15 mouse cellular contexts compared by ENCODE assay signal in the genomic region with DNA sequence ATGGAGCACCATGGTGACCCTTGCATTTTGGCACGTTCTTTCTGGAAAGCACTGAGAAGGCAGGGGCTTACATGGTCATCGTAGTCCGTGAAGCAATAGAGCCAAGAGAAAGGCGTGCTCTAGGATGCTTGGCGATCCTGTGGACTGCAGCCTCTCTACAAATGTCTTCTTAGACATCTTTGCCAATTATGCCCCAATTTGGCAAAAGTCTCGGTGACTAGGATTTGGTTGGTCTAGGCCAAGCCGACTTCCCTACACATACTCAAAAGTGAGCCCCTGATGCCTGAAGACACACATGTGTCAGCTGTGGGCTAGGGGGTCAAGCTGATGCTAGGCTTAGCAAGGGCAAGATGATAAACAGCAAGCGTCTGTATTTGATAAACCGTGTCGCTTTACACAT.
A peak's percentile ranks its signal among the peaks of the same experiment; 100 is the strongest.
DNase-seq lines count a peak whose midpoint lies in the region; ATAC-seq and TF ChIP-seq lines count a peak whose summit lies in the region.
"Had no signal": no experiment of that assay in that cellular context is flagged by ENCODE, and none has a peak within 500 bp of the region (broad histone marks: within the 10 kb centered on the region; RNA-seq: fewer than 3 reads in every experiment).

No protein-coding gene starts in this region.

- H3K27ac ChIP-seq in forebrain, embryonic 10.5 days: no peak overlapping the region
- no peak overlapping the region for H3K27ac ChIP-seq in forebrain, postnatal 0 days (ENCODE audit: low read depth, low read length)
- no peak overlapping the region for H3K27ac ChIP-seq in intestine, embryonic 15.5 days
- H3K27ac ChIP-seq in intestine, postnatal 0 days (ENCODE audit: low read depth, low read length): no peak overlapping the region
- H3K27ac ChIP-seq in midbrain, embryonic 15.5 days: no peak overlapping the region
- H3K27ac ChIP-seq in midbrain, embryonic 13.5 days: no peak overlapping the region
- no peak overlapping the region for H3K27ac ChIP-seq in intestine, embryonic 16.5 days (ENCODE audit: low read length)
- H3K27ac ChIP-seq: liver, embryonic 14.5 days had no signal

- no peak for ATAC-seq in forebrain, postnatal 0 days
- peak; percentile 16; the same call in 1 of the 2 replicates for ATAC-seq in intestine, embryonic 15.5 days
- no peak for ATAC-seq in intestine, postnatal 0 days
- 0 out of 2 replicates have a peak, but pooled peaks have one; percentile 18 for ATAC-seq in midbrain, embryonic 15.5 days (replicated peaks)
- no peak for ATAC-seq in midbrain, embryonic 13.5 days
- 0 out of 2 replicates have a peak, but pooled peaks have one; percentile 6 for ATAC-seq in intestine, embryonic 16.5 days

- H3K9ac ChIP-seq in forebrain, postnatal 0 days: no peak overlapping the region
- H3K9ac ChIP-seq in intestine, embryonic 15.5 days: no peak overlapping the region
- H3K9ac ChIP-seq in intestine, postnatal 0 days (ENCODE audit: low read depth, low read length): no peak overlapping the region
- H3K9ac ChIP-seq in midbrain, embryonic 15.5 days: no peak overlapping the region
- no peak overlapping the region for H3K9ac ChIP-seq in midbrain, embryonic 13.5 days (replicated peaks)
- no peak overlapping the region for H3K9ac ChIP-seq in intestine, embryonic 16.5 days (ENCODE audit: low read depth, low read length)
- H3K9ac ChIP-seq: heart, embryonic 15.5 days; hindbrain, embryonic 12.5 days; liver, embryonic 14.5 days had no signal

- peaks cover 54% of the 10 kb centered on the region for H3K4me1 ChIP-seq in forebrain, embryonic 10.5 days
- H3K4me1 ChIP-seq in forebrain, postnatal 0 days (ENCODE audit: insufficient read depth): no peaks in the 10 kb centered on the region
- peaks cover 27% of the 10 kb centered on the region for H3K4me1 ChIP-seq in intestine, embryonic 15.5 days (replicated peaks)
- peaks cover 9% of the 10 kb centered on the region; the same call in 1 of the 2 replicates for H3K4me1 ChIP-seq in intestine, postnatal 0 days (replicated peaks; ENCODE audit: control insufficient read depth, insufficient read depth, low read length)
- peaks cover 13% of the 10 kb centered on the region for H3K4me1 ChIP-seq in midbrain, embryonic 15.5 days
- peaks cover 20% of the 10 kb centered on the region for H3K4me1 ChIP-seq in midbrain, embryonic 13.5 days (replicated peaks)
- peaks cover 27% of the 10 kb centered on the region for H3K4me1 ChIP-seq in intestine, embryonic 16.5 days (ENCODE audit: control insufficient read depth, insufficient read depth, low read length)

- H3K9me3 ChIP-seq in forebrain, embryonic 10.5 days: no peaks in the 10 kb centered on the region
- no peaks in the 10 kb centered on the region for H3K9me3 ChIP-seq in forebrain, postnatal 0 days (ENCODE audit: low read length)
- H3K9me3 ChIP-seq in intestine, embryonic 15.5 days: no peaks in the 10 kb centered on the region
- H3K9me3 ChIP-seq in intestine, postnatal 0 days (ENCODE audit: control insufficient read depth): no peaks in the 10 kb centered on the region
- no peaks in the 10 kb centered on the region for H3K9me3 ChIP-seq in midbrain, embryonic 15.5 days
- no peaks in the 10 kb centered on the region for H3K9me3 ChIP-seq in midbrain, embryonic 13.5 days
- H3K9me3 ChIP-seq in intestine, embryonic 16.5 days (ENCODE audit: control insufficient read depth, low read length): no peaks in the 10 kb centered on the region
- H3K9me3 ChIP-seq: heart, embryonic 15.5 days; hindbrain, embryonic 12.5 days had no signal

- WGBS in forebrain, embryonic 10.5 days: 80% methylated on average over 10 of the region's 10 CpGs
- 80% methylated on average over 10 of the region's 10 CpGs for WGBS in forebrain, postnatal 0 days
- 78% methylated on average over 10 of the region's 10 CpGs for WGBS in intestine, embryonic 15.5 days
- 88% methylated on average over 10 of the region's 10 CpGs for WGBS in intestine, postnatal 0 days
- 78% methylated on average over 10 of the region's 10 CpGs for WGBS in midbrain, embryonic 15.5 days
- 78% methylated on average over 10 of the region's 10 CpGs for WGBS in midbrain, embryonic 13.5 days
- 80% methylated on average over 10 of the region's 10 CpGs for WGBS in intestine, embryonic 16.5 days

- no peak for DNase-seq in forebrain, embryonic 10.5 days (ENCODE audit: extremely low spot score, low spot score)
- DNase-seq in forebrain, postnatal 0 days: no peak
- DNase-seq in kidney, adult 8-10 months: no peak
- DNase-seq: liver; thymus, adult 18-20 months; thymus, postnatal 36 days had no signal

- H3K4me3 ChIP-seq in forebrain, embryonic 10.5 days: peak overlapping the region; percentile 34; the same call in 1 of the 2 replicates
- no peak overlapping the region for H3K4me3 ChIP-seq in forebrain, postnatal 0 days (ENCODE audit: low read depth, low read length)
- H3K4me3 ChIP-seq in intestine, embryonic 15.5 days (replicated peaks): no peak overlapping the region
- no peak overlapping the region for H3K4me3 ChIP-seq in intestine, postnatal 0 days (ENCODE audit: low read depth, low read length)
- H3K4me3 ChIP-seq in midbrain, embryonic 15.5 days: no peak overlapping the region
- no peak overlapping the region for H3K4me3 ChIP-seq in midbrain, embryonic 13.5 days (replicated peaks)
- no peak overlapping the region for H3K4me3 ChIP-seq in intestine, embryonic 16.5 days (ENCODE audit: low read length)
- H3K4me3 ChIP-seq: hindbrain, embryonic 12.5 days had no signal

- no peak for TF ChIP-seq CTCF in forebrain, postnatal 0 days (IDR thresholded peaks at IDR 0.05; ENCODE audit: low read depth)
- TF ChIP-seq CTCF in intestine, postnatal 0 days (IDR thresholded peaks at IDR 0.05; ENCODE audit: low read depth): no peak

- no peaks in the 10 kb centered on the region for H3K36me3 ChIP-seq in forebrain, embryonic 10.5 days (replicated peaks)
- no peaks in the 10 kb centered on the region for H3K36me3 ChIP-seq in forebrain, postnatal 0 days (ENCODE audit: insufficient read depth)
- no peaks in the 10 kb centered on the region for H3K36me3 ChIP-seq in intestine, embryonic 15.5 days
- no peaks in the 10 kb centered on the region for H3K36me3 ChIP-seq in intestine, postnatal 0 days (ENCODE audit: control insufficient read depth, insufficient read depth)
- H3K36me3 ChIP-seq in midbrain, embryonic 15.5 days (replicated peaks): no peaks in the 10 kb centered on the region
- no peaks in the 10 kb centered on the region for H3K36me3 ChIP-seq in midbrain, embryonic 13.5 days
- no peaks in the 10 kb centered on the region for H3K36me3 ChIP-seq in intestine, embryonic 16.5 days (ENCODE audit: control insufficient read depth, insufficient read depth, low read length)
- H3K36me3 ChIP-seq: heart, embryonic 15.5 days; hindbrain, embryonic 12.5 days had no signal

- peaks cover 96% of the 10 kb centered on the region for H3K27me3 ChIP-seq in forebrain, embryonic 10.5 days (ENCODE audit: poor library complexity, severe bottlenecking)
- no peaks in the 10 kb centered on the region for H3K27me3 ChIP-seq in forebrain, postnatal 0 days (ENCODE audit: insufficient read depth, low read length)
- no peaks in the 10 kb centered on the region for H3K27me3 ChIP-seq in intestine, embryonic 15.5 days (replicated peaks)
- H3K27me3 ChIP-seq in intestine, postnatal 0 days (replicated peaks; ENCODE audit: control insufficient read depth, insufficient read depth, low read length): no peaks in the 10 kb centered on the region
- H3K27me3 ChIP-seq in midbrain, embryonic 15.5 days (replicated peaks): peaks cover 66% of the 10 kb centered on the region
- H3K27me3 ChIP-seq in midbrain, embryonic 13.5 days: peaks cover 88% of the 10 kb centered on the region
- H3K27me3 ChIP-seq in intestine, embryonic 16.5 days (replicated peaks; ENCODE audit: control insufficient read depth, insufficient read depth, low read length): no peaks in the 10 kb centered on the region
- H3K27me3 ChIP-seq: Patski had no signal

- H3K4me2 ChIP-seq in forebrain, postnatal 0 days (ENCODE audit: low read depth): no peak overlapping the region
- H3K4me2 ChIP-seq in intestine, embryonic 15.5 days (replicated peaks): no peak overlapping the region
- H3K4me2 ChIP-seq in intestine, postnatal 0 days (replicated peaks; ENCODE audit: low read depth): no peak overlapping the region
- H3K4me2 ChIP-seq in midbrain, embryonic 15.5 days: no peak overlapping the region
- no peak overlapping the region for H3K4me2 ChIP-seq in midbrain, embryonic 13.5 days (replicated peaks)
- H3K4me2 ChIP-seq in intestine, embryonic 16.5 days (ENCODE audit: low read depth, low read length): no peak overlapping the region

Comparison
In these comparisons a context has a peak if more than half of its experiments do, and no peak if none do; other contexts are left out.
1. ATAC-seq: peak in intestine, embryonic 15.5 days (single experiment), midbrain, embryonic 15.5 days (single experiment) and intestine, embryonic 16.5 days (single experiment); none in forebrain, postnatal 0 days (single experiment), intestine, postnatal 0 days (single experiment) and midbrain, embryonic 13.5 days (single experiment).